Mouse (Mus musculus) embryonic fibroblast, embryonic 13.5 days (primary cell): ENCODE measurements around the gene Bahcc1. TPM values are rescaled to one million over a fixed set of nuclear protein-coding genes. Genes with fewer than 3 reads are reported as not detected.

Source experiments
- H3K27ac ChIP-seq: 2 replicates; pipeline ENCODE4 v1.5.1; 2012; ENCODE audit warnings: low read length, control low read depth, inconsistent platforms; ENCODE audit not compliant: insufficient read depth
- H3K4me1 ChIP-seq: 2 replicates; pipeline ENCODE4 v1.6.1; 2011; ENCODE audit warnings: low read length; ENCODE audit not compliant: control insufficient read depth, insufficient read depth
- H3K4me3 ChIP-seq: 2 replicates; pipeline ENCODE4 v1.5.1; 2011; ENCODE audit warnings: mild to moderate bottlenecking, control low read depth, low read length; ENCODE audit not compliant: insufficient read depth
- CTCF ChIP-seq: IDR thresholded peaks from 2 replicates; pipeline ENCODE4 v1.5.1; 2011; ENCODE audit warnings: mild to moderate bottlenecking, control low read depth, low read length, moderate library complexity, borderline replicate concordance; ENCODE audit not compliant: insufficient read depth
- POLR2A ChIP-seq: IDR thresholded peaks from 2 replicates; pipeline ENCODE4 v1.6.1; 2011; ENCODE audit warnings: low read depth, mild to moderate bottlenecking, control low read depth, low read length, moderate library complexity
- polyA plus RNA-seq: library from polyadenylated mRNA; stranded (reverse); fragments of >200 nt; gene quantifications from 2 replicates; pipeline ENCODE4 v1.2.4, GENCODE M21; 2011; ENCODE audit warnings: low read depth; ENCODE audit not compliant: missing spikeins, insufficient read length

Bahcc1 gene
- polyA plus RNA-seq, 1 experiment = 17.9 TPM

- Histone ChIP-seq H3K4me1 (no peaks in the 10 kb centered on the region), H3K27ac (no peak overlapping the region), H3K4me3 (no peak overlapping the region)
- no peak for TF ChIP-seq CTCF
- TF ChIP-seq POLR2A = no peak
Measured at GRCm38 (mm10) chr11:120296305-120297144, 63.8 kb downstream of the Bahcc1 start.

GRCm38 (mm10) chr11:120297767-120298166, 65.0 kb downstream of the Bahcc1 start:
- no peak overlapping the region for H3K27ac ChIP-seq
- TF ChIP-seq POLR2A = no peak
- no peak for TF ChIP-seq CTCF
- no peaks in the 10 kb centered on the region for H3K4me1 ChIP-seq
- no peak overlapping the region for H3K4me3 ChIP-seq

- Histone ChIP-seq H3K27ac (no peak overlapping the region), H3K4me1 (no peaks in the 10 kb centered on the region), H3K4me3 (no peak overlapping the region)
- TF ChIP-seq CTCF = no peak
- TF ChIP-seq POLR2A = no peak
Measured at GRCm38 (mm10) chr11:120298441-120299141, 65.8 kb downstream of the Bahcc1 start.

- H3K4me3 ChIP-seq = no peak overlapping the region
- TF ChIP-seq CTCF = no peak
- no peak for TF ChIP-seq POLR2A
- H3K27ac ChIP-seq = no peak overlapping the region
- no peaks in the 10 kb centered on the region for H3K4me1 ChIP-seq
Measured at GRCm38 (mm10) chr11:120299484-120299883, 66.7 kb downstream of the Bahcc1 start.

GRCm38 (mm10) chr11:120303119-120303518, 70.4 kb downstream of the Bahcc1 start:
- H3K4me1 ChIP-seq = peaks cover 3% of the 10 kb centered on the region; the same call in 1 of the 2 replicates
- H3K27ac ChIP-seq = no peak overlapping the region
- TF ChIP-seq CTCF = no peak
- TF ChIP-seq POLR2A = no peak

GRCm38 (mm10) chr11:120303559-120304349, 71.0 kb downstream of the Bahcc1 start:
- H3K4me3 ChIP-seq = no peak overlapping the region
- H3K27ac ChIP-seq = no peak overlapping the region
- H3K4me1 ChIP-seq = peaks cover 3% of the 10 kb centered on the region; the same call in 1 of the 2 replicates
- no peak for TF ChIP-seq POLR2A
- TF ChIP-seq CTCF = no peak

More at GRCm38 (mm10) chr11:120303119-120303518, 70.4 kb downstream of the Bahcc1 start:
- no peak overlapping the region for H3K4me3 ChIP-seq

GRCm38 (mm10) chr11:120304350-120304694, 71.6 kb downstream of the Bahcc1 start:
- Histone ChIP-seq H3K4me1 (peaks cover 3% of the 10 kb centered on the region; the same call in 1 of the 2 replicates), H3K4me3 (no peak overlapping the region), H3K27ac (no peak overlapping the region)
- TF ChIP-seq CTCF = no peak

GRCm38 (mm10) chr11:120304886-120305534, 72.3 kb downstream of the Bahcc1 start:
- TF ChIP-seq POLR2A (no peak), CTCF (peak; percentile 44; the same call in 1 of the 2 replicates)
- peak overlapping the region; percentile 63 for H3K4me3 ChIP-seq
- H3K27ac ChIP-seq = no peak overlapping the region
- H3K4me1 ChIP-seq = peaks cover 3% of the 10 kb centered on the region; the same call in 1 of the 2 replicates
